Mouse (Mus musculus) kidney, adult 2 months (tissue): Measurements from ENCODE around the gene Khdc1c. TPM values are rescaled to one million over a fixed set of nuclear protein-coding genes. Genes with fewer than 3 reads are reported as not detected.
"Not testable (repeated sequence)": the region's sequence is repeated elsewhere in the genome, so short reads cannot be mapped to it uniquely, and the experiment has no call there.

Experiments
- DNase-seq: peaks from one replicate; pipeline ENCODE4 v3.0.0; 2021
- H3K27ac ChIP-seq: fragments of 200-500 bp; 2 replicates; pipeline ENCODE4 v1.5.1; 2012; ENCODE audit warnings: low read depth, low read length, control low read depth, inconsistent platforms; ENCODE audit not compliant: insufficient read depth
- H3K27me3 ChIP-seq: fragments of 200-500 bp; replicated peaks from 2 replicates; pipeline ENCODE4 v1.6.1; 2012; ENCODE audit warnings: mild to moderate bottlenecking, moderate library complexity, low read length, inconsistent platforms; ENCODE audit not compliant: control insufficient read depth, insufficient read depth
- H3K36me3 ChIP-seq: fragments of 200-500 bp; 2 replicates; pipeline ENCODE4 v1.6.1; 2012; ENCODE audit warnings: mild to moderate bottlenecking, moderate library complexity, low read length, inconsistent platforms; ENCODE audit not compliant: control insufficient read depth, insufficient read depth
- H3K4me1 ChIP-seq: fragments of 200-500 bp; 2 replicates; pipeline ENCODE4 v1.6.1; 2011; ENCODE audit warnings: low read length; ENCODE audit not compliant: control insufficient read depth, insufficient read depth
- H3K4me3 ChIP-seq: fragments of 200-500 bp; 2 replicates; pipeline ENCODE4 v1.5.1; 2011; ENCODE audit warnings: mild to moderate bottlenecking, low read depth, low read length, control low read depth; ENCODE audit not compliant: insufficient read depth
- CTCF ChIP-seq: fragments of 200-500 bp; conservative IDR thresholded peaks from 2 replicates; pipeline ENCODE4 v1.5.1; 2011; ENCODE audit warnings: low read depth, mild to moderate bottlenecking, control low read depth, low read length, moderate library complexity, mixed read lengths; ENCODE audit not compliant: insufficient read depth, insufficient read length
- POLR2A ChIP-seq: fragments of 200-500 bp; IDR thresholded peaks from one replicate; pipeline ENCODE4 v1.6.1; 2011; ENCODE audit warnings: low read depth, low read length, control low read depth
- WGBS: fragments of 180-500 bp; shearing (Covaris S2); methylation state at CpG from one replicate; pipeline ENCODE4 v1.1.7; 2018; 5-methylcytosine and 5-hydroxymethylcytosine counted together
- polyA plus RNA-seq: library from polyadenylated mRNA; depleted of rRNA; stranded (reverse); fragments of >200 nt; gene quantifications from 2 replicates; pipeline ENCODE4 v1.2.3, GENCODE M21; 2012; rRNA removed

Khdc1c gene
- polyA plus RNA-seq: not detected in 2 replicates

GRCm38 (mm10) chr1:21368031-21368430, at the start of gene Khdc1c:
Gene Khdc1c, plus strand, starts transcription at chr1:21368331.
- H3K27me3 ChIP-seq, DNase-seq, H3K4me1 ChIP-seq, H3K4me3 ChIP-seq, H3K36me3 ChIP-seq, H3K27ac ChIP-seq: not testable (repeated sequence)
- 62% methylated on average over 1 of the region's 1 CpGs for WGBS

DNA sequence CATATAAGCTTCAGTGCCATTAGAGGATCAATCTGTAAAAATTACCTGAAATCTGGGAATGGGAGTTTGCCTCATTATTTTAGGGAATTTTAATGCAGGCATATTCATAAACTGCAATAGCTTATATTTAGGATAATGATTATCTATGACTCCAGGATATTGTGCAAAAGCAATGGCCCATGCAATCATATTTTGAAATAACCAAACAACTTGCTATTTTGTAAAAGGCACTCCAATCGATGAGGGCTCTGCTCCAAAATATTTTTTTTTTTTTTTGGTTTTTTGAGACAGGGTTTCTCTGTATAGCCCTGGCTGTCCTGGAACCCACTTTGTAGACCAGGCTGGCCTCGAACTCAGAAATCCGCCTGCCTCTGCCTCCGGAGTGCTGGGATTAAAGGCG, 47.9 kb upstream of the Khdc1c start:
- not testable (repeated sequence) for H3K4me3 ChIP-seq, H3K27me3 ChIP-seq, H3K27ac ChIP-seq, H3K36me3 ChIP-seq, DNase-seq, H3K4me1 ChIP-seq
- whole genome bisulfite sequencing: 88% methylated on average over 5 of the region's 5 CpGs

DNA sequence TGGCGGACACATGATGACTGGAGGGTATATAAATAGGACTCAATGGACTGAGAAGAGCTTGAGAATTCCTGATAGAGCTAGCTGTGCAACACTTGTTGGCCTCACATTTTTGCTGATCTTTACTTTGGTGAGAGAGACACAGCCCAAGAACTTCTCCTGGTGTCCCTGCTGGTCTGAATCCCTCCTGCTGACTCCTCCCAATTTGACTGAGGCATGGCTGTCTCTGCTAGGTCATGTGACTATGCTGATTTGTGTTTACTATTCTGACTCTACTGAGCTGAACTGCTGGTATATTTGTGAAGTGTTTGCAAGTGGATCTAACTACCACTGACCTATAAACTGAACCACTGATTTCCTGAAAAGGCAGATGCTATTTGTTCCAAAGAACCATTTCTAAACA, 46.5 kb upstream of the Khdc1c start:
- no peak overlapping the region for H3K4me3 ChIP-seq
- no peaks in the 10 kb centered on the region for H3K36me3 ChIP-seq
- H3K27ac ChIP-seq: no peak overlapping the region
- 92% methylated on average over 1 of the region's 1 CpGs for WGBS
- H3K4me1 ChIP-seq: peaks cover 13% of the 10 kb centered on the region; the same call in 1 of the 2 replicates
- no peak for TF ChIP-seq POLR2A
- no peak for TF ChIP-seq CTCF
- H3K27me3 ChIP-seq: no peaks in the 10 kb centered on the region
- no peak for DNase-seq

- peak; percentile 66 for DNase-seq
- peaks cover 21% of the 10 kb centered on the region; the same call in 1 of the 2 replicates for H3K4me1 ChIP-seq
- 20% methylated on average over 1 of the region's 1 CpGs for WGBS
- TF ChIP-seq POLR2A: no peak
- no peak for TF ChIP-seq CTCF
- H3K27ac ChIP-seq: peak overlapping the region; percentile 76
- no peak overlapping the region for H3K4me3 ChIP-seq
- H3K27me3 ChIP-seq: no peaks in the 10 kb centered on the region
- H3K36me3 ChIP-seq: no peaks in the 10 kb centered on the region
These were observed 44.0 kb upstream of the Khdc1c start for GRCm38 (mm10) chr1:21323996-21324574.

- H3K4me3 ChIP-seq: no peak overlapping the region
- TF ChIP-seq CTCF: no peak
- no peak for TF ChIP-seq POLR2A
- 78% methylated on average over 1 of the region's 1 CpGs for WGBS
These were observed 43.5 kb upstream of the Khdc1c start for GRCm38 (mm10) chr1:21324633-21325032.

GRCm38 (mm10) chr1:21326733-21327132, 41.4 kb upstream of the Khdc1c start:
- no peaks in the 10 kb centered on the region for H3K36me3 ChIP-seq
- peak overlapping the region; percentile 78 for H3K27ac ChIP-seq
- TF ChIP-seq CTCF: no peak
- peak; percentile 88 for DNase-seq
- H3K4me3 ChIP-seq: no peak overlapping the region
- 66% methylated on average over 7 of the region's 7 CpGs for WGBS
- H3K4me1 ChIP-seq: peaks cover 21% of the 10 kb centered on the region; the same call in 1 of the 2 replicates
- no peaks in the 10 kb centered on the region for H3K27me3 ChIP-seq

More at GRCm38 (mm10) chr1:21324633-21325032, 43.5 kb upstream of the Khdc1c start:
- Histone ChIP-seq H3K27ac (peak overlapping the region; percentile 58), H3K36me3 (no peaks in the 10 kb centered on the region), H3K27me3 (no peaks in the 10 kb centered on the region), H3K4me1 (peaks cover 21% of the 10 kb centered on the region; the same call in 1 of the 2 replicates)
- no peak for DNase-seq

GRCm38 (mm10) chr1:21331161-21331560, 37.0 kb upstream of the Khdc1c start:
- not testable (repeated sequence) for H3K27ac ChIP-seq, DNase-seq, H3K27me3 ChIP-seq, H3K36me3 ChIP-seq, H3K4me3 ChIP-seq
- peaks cover 11% of the 10 kb centered on the region; the same call in 1 of the 2 replicates for H3K4me1 ChIP-seq

GRCm38 (mm10) chr1:21333222-21333973, 34.7 kb upstream of the Khdc1c start:
- Histone ChIP-seq H3K27ac (no peak overlapping the region), H3K27me3 (no peaks in the 10 kb centered on the region), H3K4me3 (no peak overlapping the region), H3K4me1 (peaks cover 5% of the 10 kb centered on the region; the same call in 1 of the 2 replicates), H3K36me3 (no peaks in the 10 kb centered on the region)
- DNase-seq: no peak
- WGBS: 71% methylated on average over 16 of the region's 16 CpGs
- TF ChIP-seq POLR2A: no peak
- TF ChIP-seq CTCF: no peak
